Mouse (Mus musculus): ENCODE measurements around the gene Sytl3.
"Not testable (repeated sequence)": the region's sequence is repeated elsewhere in the genome, so short reads cannot be mapped to it uniquely, and the experiment has no call there.

Sytl3 gene

DNA sequence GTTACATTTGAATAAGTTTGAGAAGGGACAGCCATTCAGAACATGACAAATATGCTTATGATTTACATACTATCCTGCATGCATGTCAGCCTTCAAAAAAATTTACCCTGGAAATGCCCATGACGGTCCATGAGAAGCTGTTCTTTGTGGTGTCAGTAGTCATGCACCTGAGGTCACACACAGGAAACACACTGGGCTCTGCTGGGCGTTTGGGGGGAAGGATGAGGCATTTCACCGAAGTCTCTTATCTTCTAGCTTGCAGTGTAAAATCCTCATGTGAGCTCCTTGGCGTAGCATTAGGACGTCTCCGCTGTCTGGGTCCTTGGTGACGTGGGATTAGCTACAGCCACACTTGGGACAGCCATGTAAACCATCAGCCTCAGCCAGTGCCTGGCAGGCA, at the start of gene Sytl3:
Gene Sytl3 (plus strand): TSS at position 293 of the 400 bp plus-strand sequence.
- not testable (repeated sequence) for DNase-seq (ENCODE audit: low spot score in 2 of 2)

DNA sequence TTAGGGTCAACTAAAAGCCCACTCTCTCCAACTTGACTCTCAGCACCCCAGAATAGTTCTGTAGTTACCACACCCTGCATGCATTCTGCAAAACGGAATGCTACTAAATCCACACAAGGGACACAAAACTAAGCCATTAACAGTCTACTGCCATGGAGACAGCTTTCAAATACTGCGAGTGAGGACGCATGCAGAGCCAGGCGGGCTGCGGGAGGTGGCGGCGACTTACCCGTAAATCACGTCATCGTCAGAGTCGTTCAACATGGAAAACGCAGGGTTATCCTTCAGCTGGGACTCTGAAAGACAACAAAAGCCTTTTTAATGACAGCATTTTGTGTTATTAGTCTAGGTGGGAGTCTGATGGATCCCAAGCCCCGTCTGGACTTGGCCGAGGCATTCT, 45.4 kb upstream of the Sytl3 start:
- peak in 1 of 2 experiments; percentile 61 for DNase-seq (ENCODE audit: low spot score in 2 of 2)

DNA sequence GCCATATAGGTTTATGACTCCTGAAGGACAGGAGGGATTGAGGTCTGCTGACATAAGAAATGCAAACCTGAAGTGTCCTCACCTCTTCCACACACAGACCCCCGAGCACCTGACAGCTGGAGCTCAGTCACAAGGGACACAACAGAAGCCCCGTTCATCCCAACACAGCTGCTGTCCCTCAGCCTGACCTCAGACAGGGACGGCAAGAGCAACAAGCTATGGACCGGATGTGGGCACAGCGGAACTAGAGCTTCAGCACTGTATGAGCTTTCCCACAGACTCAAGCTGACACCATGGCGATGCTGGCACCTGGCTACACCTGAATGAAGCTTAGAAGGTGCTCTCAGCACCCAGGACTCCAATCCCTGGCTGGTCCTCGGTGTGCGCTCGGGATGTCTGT, 44.6 kb upstream of the Sytl3 start:
- DNase-seq (ENCODE audit: low spot score in 2 of 2) = peak in 1 of 2 experiments; percentile 60

DNA sequence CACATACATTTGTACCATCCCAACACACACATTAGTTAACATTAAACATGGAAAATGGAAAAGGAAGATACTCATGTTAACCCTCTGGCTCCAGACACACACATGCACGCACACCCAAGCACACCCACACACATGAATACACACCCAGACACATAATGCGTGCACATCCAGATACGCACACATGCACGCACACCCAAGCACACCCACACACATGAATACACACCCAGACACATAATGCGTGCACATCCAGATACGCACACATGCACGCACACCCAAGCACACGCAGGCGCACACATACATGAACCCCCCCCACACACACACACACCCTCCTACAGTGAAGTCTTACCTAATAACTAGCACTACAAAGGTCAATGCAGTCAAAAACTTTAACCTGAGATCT, 42.2 kb upstream of the Sytl3 start:
- DNase-seq (ENCODE audit: low spot score in 2 of 2) = not testable (repeated sequence)

DNA sequence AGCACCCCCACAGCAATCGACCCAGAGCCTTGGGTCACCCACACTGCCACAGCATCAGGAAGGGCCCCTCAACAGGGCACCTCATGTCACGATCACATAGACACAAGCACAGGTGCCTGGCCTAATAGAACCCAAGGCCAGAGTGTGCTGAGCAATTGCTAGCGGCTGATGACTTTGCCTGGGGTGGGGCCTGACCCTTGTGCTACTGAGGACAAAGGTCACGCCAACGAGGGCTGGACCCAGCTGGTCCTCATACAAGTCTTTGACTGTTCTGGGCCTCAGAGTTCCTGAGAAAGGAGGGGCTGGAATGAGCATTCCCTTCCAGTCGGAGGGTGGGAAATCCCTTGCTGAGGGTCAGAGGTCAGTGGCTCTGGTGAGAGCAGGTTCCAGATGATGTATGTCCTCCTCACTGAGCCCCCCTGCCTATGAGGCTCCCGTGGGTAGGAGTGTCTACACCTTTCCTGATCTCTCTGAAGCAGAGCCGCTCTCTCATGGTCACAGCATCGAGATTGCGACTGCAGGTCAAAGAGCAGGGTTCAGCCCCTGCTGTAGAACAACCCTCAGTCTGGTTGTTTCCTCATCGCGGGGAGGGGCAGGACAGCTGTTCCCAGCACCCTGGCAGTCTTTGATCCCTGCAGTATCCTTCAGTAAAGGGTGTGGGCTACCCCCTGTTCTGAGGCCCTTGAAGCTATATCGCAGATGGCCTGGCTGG, 41.0 kb upstream of the Sytl3 start:
- DNase-seq (ENCODE audit: low spot score in 2 of 2) = not testable (repeated sequence)

DNA sequence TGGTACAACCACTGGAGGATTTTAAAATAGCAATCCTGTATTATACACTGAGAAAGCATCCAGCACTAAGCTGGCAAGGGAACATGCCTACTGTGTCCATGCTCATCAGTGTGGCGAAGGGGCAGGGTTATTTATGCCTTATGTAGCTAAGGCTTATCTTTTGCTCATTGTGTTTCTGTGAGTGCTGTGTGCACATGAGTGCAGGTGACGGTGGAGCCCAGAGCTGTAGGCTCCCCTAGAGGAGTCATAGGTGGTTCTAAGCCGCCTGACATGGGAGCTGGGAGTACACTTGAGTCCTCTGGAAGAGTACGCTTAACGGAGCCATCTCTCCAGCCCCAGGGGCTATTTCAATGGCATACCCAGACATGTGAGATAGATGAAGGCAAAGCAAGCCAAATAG, 39.6 kb upstream of the Sytl3 start:
- peak in 1 of 2 experiments; percentile 57 for DNase-seq (ENCODE audit: low spot score in 2 of 2)

DNA sequence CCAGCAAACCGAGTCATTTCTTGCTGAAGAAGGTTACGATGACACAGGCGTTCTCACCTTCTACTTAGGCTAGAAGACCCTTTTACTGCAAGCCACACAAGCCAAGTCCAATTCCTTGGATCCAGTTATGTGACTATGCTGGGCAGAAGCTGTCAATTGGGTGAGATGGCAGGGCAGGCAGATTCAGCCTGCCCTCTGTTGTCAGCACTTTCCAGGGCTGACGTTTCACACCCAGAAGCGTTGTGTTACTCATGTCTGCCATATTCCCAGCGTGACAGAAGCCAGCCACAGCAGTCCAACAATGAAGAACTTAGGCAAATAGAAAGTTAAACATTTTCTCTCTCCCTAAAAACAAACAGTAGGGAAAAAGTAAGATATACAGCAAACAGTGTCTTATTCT, 38.9 kb upstream of the Sytl3 start:
- peak in 1 of 2 experiments; percentile 7 for DNase-seq (ENCODE audit: low spot score in 2 of 2)

DNA sequence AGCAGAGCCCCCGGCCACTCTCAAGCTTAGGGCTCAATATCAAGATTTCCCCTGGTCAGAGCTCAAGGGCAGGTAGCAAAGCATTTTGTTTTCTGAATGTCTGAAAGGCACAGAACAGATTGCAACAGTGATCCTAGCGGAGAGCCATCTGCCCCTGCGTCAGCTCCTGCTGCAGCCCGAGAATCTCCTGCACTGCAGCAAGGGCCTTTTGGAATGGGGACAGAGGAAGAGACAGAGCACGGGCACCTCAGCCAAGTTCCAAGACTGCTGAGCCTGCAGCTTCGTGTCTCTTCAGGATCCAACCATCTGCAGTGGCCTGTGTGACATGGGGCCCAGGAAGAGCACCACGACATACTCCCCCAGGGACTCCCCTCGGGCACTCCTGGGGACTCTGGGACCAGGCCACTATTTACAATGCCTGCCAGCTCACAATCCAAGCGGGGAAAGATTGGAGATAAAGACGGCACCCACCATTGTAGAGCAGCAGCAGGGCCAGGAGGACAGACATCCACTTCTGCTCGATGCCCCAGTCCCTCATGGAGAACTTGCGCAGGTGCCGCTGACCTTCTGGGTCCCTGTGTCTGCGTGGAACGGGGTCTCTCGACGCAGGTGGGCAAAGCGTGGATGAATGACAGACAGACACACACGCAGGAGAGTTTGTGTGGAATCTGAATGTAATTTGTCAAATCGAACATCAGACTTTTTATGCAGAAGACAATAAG, 38.0 kb upstream of the Sytl3 start:
- DNase-seq (ENCODE audit: low spot score in 2 of 2) = peak in 1 of 2 experiments; percentile 62

DNA sequence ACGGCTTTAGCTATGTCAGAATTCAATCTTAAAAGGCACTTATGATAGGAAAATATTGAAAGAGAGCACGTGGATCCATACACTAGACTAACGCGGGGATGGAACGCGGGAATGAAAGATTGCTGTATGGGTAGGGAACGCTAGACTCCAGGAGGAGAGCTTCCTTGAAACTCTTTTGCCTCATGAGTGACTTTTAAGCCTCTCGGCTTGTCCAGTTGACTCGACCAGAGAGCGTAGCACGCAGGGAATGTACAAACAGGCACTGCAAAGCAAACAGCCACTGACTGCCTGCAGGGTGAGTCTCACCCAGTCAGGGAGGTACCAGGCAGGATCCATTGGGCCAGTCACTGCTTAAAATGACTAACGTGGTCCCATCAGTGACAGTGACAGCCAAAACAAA, 36.9 kb upstream of the Sytl3 start:
- peak in 1 of 2 experiments; percentile 64 for DNase-seq (ENCODE audit: low spot score in 2 of 2)

DNA sequence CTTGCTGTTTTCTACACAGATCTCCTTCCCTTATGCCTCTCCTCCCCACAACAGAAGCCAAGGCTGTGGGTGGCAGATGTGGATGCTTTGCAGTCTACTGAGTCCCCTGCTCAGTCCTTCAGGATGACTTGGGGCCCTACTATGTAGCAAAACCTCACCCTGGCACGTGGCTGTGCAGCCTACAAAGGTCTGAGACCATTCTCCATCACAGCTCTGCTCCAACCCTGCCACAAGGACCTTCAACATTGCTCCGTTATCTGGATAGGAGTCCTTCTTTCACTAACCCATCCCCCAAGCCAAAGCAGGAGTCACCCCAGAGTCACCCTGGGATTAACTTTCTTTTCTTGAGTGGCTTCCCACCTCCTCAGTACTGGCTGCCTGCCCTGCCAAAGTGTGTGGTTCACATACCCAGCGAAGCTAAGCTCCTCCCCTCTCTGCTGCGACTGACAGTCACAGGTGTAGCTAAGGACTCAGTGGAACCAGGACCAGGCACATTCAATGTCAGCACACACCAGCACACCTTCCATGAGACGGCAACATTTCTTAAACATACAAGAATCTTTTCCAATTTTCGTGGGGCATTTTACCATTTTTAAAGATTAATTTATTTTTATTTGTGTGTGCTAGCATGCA, 33.9 kb upstream of the Sytl3 start:
- peak in 1 of 2 experiments; percentile 57 for DNase-seq (ENCODE audit: low spot score in 2 of 2)

DNA sequence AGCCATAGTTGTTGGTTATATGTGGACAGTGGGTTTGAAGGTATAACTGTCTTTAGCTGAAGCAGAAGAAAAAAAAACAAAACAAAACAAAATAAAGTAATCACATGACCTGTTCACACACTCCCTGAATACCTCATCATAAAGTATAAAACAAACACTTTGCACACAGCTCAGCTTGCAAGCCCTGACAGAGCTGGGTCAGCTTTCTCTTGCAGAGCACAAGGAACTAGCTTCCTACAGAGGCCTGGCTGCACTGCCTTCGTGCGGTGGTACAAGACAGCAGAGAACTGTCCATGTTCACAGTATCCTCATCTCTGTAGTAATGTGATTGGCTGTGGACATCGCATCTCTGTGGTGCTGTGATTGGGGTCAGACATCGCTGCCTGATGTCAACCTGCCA, 28.5 kb upstream of the Sytl3 start:
- not testable (repeated sequence) for DNase-seq (ENCODE audit: low spot score in 2 of 2)

DNA sequence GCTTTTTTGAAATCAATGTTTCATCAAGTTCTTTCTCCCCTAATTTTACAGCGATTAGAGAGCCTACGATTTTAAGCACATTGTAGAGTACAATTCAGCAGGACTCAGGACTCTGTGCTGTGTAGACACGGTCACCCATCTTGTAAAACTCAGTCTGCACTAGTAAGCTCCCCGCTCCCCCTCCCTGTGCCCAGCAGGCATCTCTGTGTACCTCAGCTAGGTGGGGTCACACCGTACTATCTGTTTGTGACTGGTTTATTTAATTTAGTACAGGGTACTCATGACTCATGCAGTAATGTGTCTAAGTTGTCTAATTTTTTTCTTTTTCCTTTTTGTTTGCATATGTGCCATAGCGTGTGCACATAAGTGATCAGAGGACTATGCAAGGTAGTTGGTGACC, 26.0 kb upstream of the Sytl3 start:
- not testable (repeated sequence) for DNase-seq (ENCODE audit: low spot score in 2 of 2)

DNA sequence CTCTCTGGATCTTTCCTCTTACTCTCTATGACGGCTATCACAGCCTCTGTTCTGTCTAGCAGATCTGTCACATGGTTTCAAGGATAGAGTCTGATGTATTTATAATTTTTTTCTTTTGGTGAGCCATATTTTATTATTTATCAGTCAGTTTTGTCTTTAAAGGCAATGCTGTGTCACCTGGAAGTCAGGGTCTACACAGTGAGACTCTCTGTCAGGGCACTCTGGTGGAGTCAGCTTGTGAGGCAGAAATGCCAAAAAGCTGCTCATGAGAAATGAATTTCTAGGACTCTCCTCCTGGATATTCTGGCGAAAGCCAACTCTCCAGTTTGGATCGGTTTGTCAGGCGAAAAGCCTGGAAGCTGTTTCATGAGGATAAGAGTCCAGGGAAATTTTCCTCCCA, 23.1 kb upstream of the Sytl3 start:
- not testable (repeated sequence) for DNase-seq (ENCODE audit: low spot score in 2 of 2)

DNA sequence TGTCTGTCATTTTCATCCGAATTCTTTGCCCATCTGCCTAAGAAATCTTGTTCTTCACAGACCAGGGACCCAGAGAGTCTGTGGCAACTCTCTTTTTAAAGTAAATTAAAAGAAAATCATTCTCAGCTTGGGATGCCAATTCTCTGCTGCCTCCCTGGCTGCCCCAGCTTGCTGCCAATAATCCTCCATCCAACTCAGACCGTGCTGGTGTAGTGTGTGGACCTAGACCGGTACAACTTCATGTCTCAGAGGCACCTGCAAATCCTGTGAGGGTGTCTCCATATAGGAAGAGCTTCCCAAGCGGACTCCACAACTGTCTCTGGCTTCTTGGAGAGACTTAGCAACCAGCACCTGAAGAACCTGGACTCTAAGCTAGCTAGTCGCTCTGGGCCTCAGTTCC, 22.0 kb upstream of the Sytl3 start:
- peak in 1 of 2 experiments; percentile 67 for DNase-seq (ENCODE audit: low spot score in 2 of 2)

DNA sequence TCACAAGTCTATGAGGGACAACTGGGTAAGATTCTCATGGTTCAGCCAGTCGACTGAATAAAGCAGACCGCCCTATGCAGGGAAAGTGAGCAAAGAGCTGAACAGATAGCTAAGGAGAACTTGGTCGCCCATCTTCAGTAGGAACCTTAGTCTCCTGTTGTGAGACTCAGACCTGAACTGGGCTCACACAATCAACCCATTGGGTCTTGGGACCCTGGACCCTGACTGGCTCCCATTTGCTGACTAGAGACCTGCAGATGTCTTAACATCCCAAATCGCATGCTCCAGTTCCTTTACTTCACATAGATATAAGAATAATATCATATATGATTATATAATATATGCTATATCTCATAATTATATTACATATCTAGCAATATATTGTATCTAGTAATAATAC, 21.5 kb upstream of the Sytl3 start:
- DNase-seq (ENCODE audit: low spot score in 2 of 2) = peak in 1 of 2 experiments; percentile 57

DNA sequence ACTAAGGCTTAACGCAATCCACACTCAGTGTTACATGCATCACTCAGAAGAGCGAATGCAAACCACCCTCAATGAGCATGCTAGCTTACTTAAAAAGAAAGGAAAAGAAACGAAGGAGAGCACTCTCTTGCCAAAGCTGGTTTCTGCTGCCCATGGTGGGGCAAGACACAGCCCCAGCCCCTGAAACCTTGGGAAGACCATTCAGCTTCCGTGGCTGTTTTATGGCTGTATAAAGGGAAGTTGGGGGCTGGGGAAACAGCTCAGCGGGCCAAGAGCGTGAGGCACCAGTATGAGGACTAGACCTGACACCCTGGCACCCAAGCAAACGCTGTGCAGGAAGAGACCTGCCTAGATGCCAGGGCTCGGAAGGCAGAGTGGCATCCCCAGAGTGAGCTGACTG, 20.4 kb upstream of the Sytl3 start:
- DNase-seq (ENCODE audit: low spot score in 2 of 2) = peak in 1 of 2 experiments; percentile 57

DNA sequence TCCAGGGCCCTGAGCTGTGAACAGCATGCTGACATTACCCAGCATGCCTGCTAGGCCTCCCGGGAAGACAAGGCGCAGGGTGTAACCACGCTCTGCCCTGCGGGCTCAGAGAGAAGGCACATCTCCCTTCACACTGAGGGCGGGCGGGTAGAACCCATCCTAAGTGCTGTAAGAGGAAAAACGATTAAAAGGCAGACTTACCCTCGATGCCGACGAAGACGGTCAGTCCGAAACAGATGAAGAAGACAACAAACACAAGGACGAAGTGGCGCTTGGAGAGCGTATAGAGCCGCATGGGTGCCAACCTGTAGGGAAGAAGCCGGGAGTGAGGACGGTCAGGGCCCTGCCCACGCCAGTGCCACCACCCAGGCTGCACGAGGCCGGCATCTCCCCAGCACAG, 19.4 kb upstream of the Sytl3 start:
- peak in 1 of 2 experiments; percentile 53 for DNase-seq (ENCODE audit: low spot score in 2 of 2)

DNA sequence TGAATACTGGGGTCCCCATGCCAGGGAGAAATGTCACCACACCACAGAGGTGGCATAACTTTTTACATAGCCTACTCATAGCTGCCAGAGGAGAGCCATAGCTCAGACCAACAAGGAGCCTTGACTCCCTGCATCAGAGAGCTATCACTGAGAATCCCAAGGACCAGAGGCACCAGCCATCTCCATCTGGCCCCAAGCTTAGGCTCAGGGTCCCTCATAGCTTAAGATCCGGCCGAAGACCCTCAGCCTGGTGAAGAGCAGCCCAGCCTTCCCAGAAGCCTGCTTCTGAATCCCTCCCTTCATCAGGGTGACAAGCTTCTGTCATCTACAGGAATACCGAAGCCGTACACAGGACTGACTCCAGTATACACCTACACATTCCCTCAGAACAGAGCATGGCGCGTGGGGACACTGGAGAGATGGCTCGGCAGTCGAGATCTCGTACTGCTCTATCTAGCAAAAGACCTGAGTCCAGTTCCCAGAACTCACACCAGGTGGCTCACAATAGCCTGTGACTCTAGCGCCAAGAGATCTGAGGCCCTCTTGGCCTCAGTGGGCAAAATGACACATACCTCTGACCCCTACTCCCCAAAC, 18.8 kb upstream of the Sytl3 start:
- peak in 1 of 2 experiments; percentile 54 for DNase-seq (ENCODE audit: low spot score in 2 of 2)

DNA sequence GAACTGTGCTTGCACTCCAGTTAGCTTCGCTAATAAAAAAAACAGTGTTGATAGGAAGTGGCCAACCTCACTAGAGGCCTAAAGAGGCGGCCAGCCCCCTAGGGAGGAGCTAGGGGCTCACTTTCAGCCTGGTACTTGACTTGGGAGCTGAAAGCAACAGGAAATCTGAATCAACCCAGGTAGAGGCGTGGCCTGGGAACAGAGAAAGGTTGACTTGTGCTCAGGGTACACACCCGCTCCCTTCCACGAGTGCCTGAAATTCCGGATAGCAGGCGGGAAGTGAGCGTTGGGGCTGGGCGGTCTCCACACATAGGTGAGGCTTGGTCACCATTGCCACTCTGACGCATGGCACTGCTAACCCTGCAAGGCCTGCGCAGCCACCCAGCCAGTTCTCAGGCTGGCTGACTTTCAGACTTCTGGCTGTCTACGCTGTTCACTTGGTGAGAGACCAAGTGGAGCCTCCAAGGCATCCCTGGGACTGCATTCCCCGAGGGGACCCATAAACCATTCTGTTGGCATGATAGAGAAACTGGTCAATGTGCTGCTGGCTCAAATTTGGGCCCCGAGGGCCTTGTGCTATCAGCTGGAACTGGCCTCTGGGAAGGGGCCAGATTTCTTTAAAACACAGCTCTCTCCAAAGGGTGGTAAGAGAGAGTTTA, 18.0 kb upstream of the Sytl3 start:
- peak in 1 of 2 experiments; percentile 60 for DNase-seq (ENCODE audit: low spot score in 2 of 2)

DNA sequence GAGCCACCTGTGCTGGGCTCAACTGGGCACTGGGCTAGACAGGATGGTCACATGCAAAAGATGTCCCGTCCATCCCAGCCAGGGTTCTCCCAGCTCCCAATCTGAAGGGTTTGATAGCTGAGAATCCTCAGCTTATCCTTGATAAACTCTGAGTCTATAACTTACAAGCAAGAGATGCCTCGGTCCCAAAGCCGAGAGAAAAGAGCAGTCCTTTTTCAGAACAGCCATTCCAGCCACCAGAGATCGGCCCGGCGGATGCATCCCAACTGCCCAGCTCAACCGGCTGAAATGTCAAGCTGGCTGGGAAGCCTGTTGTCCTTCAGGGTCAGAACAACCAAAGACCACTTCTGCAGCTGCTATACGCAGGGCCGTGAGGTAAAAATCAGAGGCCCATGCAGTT, 14.7 kb upstream of the Sytl3 start:
- DNase-seq (ENCODE audit: low spot score in 2 of 2) = peak in 1 of 2 experiments; percentile 55

DNA sequence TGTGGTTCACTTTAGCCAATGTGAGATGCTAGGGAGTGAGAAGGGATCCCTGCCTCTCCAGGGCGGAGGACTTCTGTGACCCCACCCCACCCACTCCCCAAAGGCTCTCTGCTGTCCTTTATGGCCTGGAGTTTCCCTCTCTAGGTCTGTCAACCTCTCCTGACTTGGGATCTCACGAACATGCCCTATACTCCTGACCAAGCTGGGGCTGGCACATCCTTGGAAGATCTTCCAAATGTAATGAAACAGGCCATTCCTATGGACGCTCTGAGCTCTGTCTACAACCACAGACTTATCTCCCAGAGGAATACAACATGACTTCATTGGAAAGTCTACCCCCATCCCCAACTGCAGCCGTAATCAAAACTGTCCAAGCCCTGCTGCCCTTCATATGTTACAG, 14.2 kb upstream of the Sytl3 start:
- peak in 1 of 2 experiments; percentile 56 for DNase-seq (ENCODE audit: low spot score in 2 of 2)

DNA sequence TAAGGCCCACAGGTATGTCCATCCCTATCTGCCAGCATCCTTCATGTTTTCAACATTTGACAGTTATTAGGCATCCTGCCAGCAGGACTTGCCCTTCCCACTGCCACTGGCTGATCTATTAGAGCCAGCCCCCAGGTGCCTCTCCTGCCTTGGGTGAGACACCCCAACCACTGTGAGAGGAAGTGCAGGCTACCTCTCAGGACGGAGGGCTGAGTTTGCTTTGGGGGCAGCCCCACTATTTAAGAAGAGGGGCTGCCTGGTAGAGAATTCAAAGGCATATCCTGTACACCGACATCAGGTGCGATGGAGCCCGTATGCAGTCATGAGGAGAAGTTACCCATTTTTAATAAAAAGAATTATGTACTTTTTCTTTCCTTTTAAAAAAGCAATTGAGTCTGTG, 13.2 kb upstream of the Sytl3 start:
- DNase-seq (ENCODE audit: low spot score in 2 of 2) = peak in 1 of 2 experiments; percentile 61
